Mouse (Mus musculus) gastrocnemius, adult 2 months (tissue): ENCODE measurements at regions not wholly inside any gene's neighbourhood (a gene's known extent, or its start where the extent isn't known, plus 50 kb on each side); places are given as distances from the start of the nearest gene placed in this dataset.

Experiments
- DNase-seq: peaks from one replicate; pipeline ENCODE4 v3.0.0; 2022
- H3K27ac ChIP-seq: fragments of 200-600 bp; 2 replicates; pipeline ENCODE4 v1.8.1; 2022; ENCODE audit warnings: mild to moderate bottlenecking
- H3K4me3 ChIP-seq: fragments of 200-600 bp; 2 replicates; pipeline ENCODE4 v1.8.1; 2022; ENCODE audit warnings: mild to moderate bottlenecking, moderate library complexity
- CTCF ChIP-seq: fragments of 200-600 bp; IDR thresholded peaks from 2 replicates; pipeline ENCODE4 v1.8.1; 2022; ENCODE audit warnings: antibody characterized with exemption, mild to moderate bottlenecking, moderate library complexity
- intact Hi-C: fragments of 180-260 bp; cut with DNase I; formaldehyde crosslinking; loops from one replicate; pipeline ENCODE4 v1.15.1; 2025

DNA sequence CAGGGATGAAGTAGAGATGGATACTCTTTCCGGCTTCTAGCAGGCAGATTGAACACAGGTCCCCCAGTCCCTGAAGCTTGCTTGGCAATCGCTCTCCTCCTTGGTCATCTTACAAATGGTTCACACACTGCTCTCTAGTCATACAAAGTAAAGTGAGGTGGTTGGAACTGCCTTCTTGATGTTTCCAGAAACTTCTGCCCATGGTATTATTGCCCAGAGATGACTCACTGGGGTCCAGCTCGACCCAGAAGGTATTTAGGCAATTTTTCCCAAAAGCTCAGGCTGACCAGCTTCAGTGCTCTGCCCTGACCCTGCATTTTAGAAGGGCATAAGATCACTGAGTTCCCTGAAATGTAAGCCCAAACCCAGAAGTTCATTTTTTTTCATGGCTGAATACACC, 139.2 kb upstream of the Tab2 start:
- no peak overlapping the region for H3K27ac ChIP-seq
- no peak overlapping the region for H3K4me3 ChIP-seq
- intact Hi-C loops, result no loop called here
- DNase-seq, result no peak
- no peak for TF ChIP-seq CTCF

DNA sequence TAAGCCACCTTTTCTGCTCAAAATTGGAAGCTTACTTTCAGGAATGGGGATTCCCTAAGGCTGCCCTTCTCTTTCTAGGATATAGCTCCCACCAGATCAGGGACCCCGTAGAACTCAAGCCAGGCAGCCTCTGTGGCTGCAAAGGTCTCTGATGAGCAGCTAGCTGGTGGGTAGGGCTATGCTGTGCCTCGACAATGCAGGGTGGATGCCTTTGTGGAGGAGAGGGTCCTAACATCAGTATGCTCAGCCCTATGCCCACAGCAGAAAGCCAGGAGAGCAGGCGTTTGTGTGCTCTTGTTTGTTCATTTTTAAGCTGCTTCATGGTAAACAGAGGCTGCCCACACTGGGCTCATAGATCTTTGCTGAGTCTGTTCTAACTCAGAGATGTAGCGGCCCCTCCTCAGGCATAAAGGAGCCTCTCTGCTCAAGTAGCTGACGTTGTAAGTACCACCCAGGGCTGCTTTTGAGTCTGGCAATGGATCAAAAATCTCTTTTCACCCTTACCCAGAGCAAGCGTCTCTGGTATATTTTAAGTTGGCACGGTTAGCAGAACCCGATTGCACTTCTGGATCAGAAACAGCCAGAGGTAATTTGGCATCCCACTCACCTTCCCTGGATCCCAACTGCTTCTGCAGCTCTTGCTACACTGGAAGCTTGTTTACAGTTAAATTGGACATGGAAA, 136.0 kb upstream of the Tab2 start:
- intact Hi-C loops, result no loop called here
- Histone ChIP-seq H3K27ac (no peak overlapping the region), H3K4me3 (no peak overlapping the region)
- DNase-seq, result no peak
- no peak for TF ChIP-seq CTCF

DNA sequence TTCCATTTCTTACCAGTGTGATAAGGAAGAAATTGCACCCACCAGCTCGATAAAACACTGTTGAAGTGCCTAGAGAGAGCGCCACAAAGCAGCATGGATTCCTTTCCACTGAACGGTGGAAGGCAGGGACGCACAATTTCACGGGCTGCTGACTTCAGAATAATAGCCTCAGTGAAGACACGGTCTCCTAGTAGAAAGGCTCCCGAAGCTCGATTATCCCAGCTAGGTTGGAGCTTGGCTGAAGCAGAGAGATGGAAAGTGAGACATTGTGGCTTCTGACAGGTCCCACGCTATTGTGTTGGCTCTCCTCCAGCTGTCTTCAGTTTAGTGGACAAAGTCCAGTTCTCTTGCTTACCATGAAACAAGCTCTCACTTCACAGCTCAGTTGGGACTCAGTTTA, 133.3 kb upstream of the Tab2 start:
- no peak for DNase-seq
- Histone ChIP-seq H3K27ac (no peak overlapping the region), H3K4me3 (no peak overlapping the region)
- intact Hi-C loops, result no loop called here
- no peak for TF ChIP-seq CTCF

DNA sequence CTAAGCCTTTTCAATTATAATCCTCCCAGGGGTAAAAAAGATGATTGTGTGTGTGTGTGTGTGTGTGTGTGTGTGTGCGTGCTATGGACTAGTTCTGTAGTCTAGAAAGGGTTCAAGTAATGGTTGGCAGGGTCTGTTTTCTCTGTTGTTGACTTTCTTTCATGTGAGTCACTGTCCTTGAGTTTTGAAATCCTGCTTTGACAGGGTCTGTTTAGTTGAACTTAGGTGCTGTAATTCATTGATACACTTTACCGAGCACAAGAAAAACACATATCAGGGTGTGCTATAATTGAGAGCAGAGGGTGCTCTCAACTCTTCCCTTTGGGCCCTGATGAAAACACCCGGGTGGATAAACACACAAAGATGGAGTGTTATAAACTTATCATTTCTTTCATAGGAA, 132.7 kb upstream of the Tab2 start:
- intact Hi-C loops, result no loop called here
- DNase-seq, result no peak
- no peak overlapping the region for H3K27ac ChIP-seq
- TF ChIP-seq CTCF, result no peak
- no peak overlapping the region for H3K4me3 ChIP-seq

DNA sequence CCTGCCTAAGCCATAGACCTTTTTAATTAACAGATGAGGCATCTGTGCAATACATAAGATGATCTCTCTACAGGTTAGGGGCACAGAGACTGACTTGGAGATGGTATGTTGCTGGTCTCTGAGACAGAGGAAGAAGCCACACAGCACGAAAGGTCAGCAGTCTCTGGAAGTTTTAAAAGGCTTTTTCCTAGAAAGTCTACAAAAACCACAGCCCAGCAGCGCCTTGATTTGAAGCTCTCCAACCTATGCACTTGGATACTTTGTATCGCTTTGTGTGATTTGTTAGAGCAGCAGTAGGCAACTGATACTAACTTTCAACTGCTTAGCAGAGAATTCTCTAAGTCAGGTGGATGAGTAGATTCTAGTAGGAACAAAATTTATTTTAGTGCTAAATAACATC, 132.3 kb upstream of the Tab2 start:
- H3K27ac ChIP-seq, result no peak overlapping the region

DNA sequence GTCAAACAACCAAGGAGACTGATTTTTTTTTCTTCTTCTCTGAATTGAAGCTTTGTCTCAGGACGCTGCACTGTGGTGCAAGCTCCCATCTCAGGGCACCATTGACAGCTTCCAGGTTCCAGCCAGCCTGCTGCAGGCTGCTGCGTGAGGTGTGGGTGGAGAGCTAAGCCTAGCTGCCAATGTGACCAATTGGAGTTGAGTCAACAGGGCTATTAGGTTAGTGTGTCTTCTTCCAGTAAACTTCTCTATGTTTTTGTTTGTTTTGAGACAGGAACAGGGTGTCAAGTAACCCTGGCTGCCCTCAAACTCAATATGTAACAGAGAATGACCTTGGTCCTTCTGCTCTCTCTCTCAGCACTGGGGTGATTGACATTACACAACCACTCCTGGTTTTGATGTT, 131.1 kb upstream of the Tab2 start:
- intact Hi-C loops, result no loop called here
- Histone ChIP-seq H3K4me3 (peak overlapping the region; percentile 29), H3K27ac (no peak overlapping the region)
- DNase-seq, result peak; percentile 16
- TF ChIP-seq CTCF, result no peak

More for the DNA sequence above, 132.3 kb upstream of the Tab2 start:
- no peak for DNase-seq
- TF ChIP-seq CTCF, result no peak
- intact Hi-C loops, result no loop called here
- no peak overlapping the region for H3K4me3 ChIP-seq

DNA sequence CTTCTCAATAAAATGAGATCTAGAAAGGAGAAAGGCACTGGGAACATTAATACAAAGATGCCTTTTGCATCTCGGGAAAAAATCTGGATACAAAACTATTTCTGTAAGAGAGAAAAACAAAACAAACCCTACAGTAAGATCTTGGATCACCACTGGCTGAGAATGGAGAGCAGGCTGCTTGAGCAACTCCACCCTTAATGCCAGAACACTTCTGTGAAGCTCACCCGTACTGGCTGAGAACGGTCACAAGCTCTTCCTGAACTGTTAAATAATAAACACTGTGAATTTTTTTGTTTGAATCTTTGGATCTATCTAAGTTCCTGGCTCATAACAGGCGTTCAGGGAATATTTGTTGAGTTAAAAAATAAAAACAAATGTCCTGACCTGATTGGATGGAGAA, 130.4 kb upstream of the Tab2 start:
- intact Hi-C loops, result no loop called here
- H3K27ac ChIP-seq, result no peak overlapping the region
- no peak for TF ChIP-seq CTCF
- DNase-seq, result no peak
- H3K4me3 ChIP-seq, result no peak overlapping the region

DNA sequence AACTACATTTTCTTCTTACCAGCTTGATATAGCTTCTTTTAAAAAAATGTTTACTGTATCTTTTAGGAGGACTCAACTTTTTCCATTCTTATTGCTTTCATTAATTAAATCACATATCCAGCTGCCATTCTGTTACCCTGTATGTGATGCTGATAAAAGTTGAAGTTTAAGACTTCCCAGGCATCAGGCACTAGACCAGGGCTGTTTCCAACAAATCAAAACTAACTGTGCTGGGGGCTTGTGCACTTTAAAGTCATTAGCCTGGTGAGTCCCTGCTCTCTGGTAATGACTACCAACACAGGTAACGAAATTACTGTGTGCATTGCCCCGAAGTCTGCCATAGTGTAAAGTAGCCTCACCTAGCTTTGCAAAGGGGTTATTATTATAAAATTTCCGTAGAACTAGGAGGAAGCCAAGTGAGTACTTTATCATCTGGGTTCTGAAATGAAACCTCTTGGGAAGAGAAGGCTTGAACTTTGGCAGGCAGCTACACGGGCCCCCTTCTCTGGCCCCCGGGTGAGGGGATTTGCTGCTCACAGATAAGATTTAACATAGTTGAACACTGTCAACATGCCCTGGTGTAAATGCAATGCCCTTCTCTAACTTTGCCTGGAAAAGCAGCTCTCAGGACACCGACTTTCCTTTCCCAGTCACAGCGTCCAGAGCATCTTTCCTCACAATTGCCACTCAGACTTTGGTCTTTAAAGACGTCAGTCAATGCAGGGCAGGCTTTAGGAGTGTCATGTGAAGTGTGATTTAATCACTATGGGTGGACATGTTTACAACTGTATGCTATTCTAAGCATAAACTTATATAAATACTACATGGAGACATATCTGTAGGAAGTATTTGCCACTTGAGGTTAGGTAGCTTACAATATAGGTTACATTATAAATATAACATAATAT, 122.1 kb upstream of the Tab2 start:
- no peak for DNase-seq
- no peak overlapping the region for H3K27ac ChIP-seq
- intact Hi-C loops, result no loop called here
- H3K4me3 ChIP-seq, result no peak overlapping the region
- no peak for TF ChIP-seq CTCF

DNA sequence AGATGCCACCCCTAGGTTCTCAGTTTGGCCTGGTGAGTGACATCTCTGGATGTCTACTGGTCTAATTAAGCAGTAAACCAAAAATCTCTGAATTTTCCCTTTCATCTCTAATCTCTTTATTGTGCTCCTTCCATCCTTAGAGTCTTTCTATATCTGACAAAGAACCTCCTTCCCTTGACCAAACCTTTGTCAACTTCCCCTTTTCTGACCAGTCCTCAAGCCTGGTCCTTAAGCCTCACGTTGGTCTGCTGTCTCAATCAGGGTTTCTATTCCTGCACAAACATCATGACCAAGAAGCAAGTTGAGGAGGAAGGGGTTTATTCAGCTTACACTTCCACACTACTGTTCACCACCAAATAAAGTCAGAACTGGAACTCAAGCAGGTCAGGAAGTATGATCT, 116.4 kb upstream of the Tab2 start:
- DNase-seq, result no peak
- no peak for TF ChIP-seq CTCF
- H3K27ac ChIP-seq, result no peak overlapping the region
- intact Hi-C loops, result no loop called here
- H3K4me3 ChIP-seq, result no peak overlapping the region

DNA sequence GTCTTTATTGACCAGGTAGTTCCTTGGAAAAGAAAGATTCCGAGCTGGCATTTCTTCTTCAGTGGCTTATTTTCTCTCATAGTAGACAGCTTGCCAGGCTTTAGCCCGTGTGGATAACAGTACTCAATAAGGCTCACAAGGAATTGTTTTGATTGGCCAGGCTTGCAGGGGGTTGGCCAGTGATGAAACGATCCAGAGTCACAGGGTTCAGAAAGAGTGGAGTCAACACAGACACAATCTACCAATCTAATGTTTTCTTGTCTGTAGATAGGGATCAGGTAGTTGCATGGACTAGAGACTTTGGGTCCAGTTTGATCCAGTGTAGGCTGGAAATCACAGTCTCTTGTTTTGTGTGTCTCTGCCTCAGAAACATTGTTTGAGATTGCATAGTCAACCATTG, 115.8 kb upstream of the Tab2 start:
- H3K27ac ChIP-seq, result no peak overlapping the region
- no peak for DNase-seq
- TF ChIP-seq CTCF, result no peak
- no peak overlapping the region for H3K4me3 ChIP-seq
- intact Hi-C loops, result no loop called here

DNA sequence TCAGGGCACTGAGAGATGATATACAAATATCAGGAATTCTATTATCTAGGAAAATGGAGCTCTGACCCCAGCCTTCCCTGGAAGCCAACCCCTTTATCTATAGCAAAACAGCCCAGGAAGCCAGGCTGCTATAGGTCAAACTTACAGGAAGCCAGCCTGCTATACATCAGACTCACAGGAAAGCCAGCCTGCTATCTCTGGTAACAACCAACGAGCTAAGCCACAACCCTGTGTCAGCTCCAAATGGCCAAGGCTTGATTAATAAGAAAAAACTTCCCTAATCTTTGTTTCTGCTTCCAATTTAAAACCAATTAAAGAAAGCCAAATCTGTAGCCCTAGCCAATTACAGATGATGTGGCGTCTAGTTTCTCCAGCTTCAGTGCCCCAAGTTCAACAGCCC, 114.4 kb upstream of the Tab2 start:
- no peak overlapping the region for H3K4me3 ChIP-seq
- intact Hi-C loops, result no loop called here
- TF ChIP-seq CTCF, result no peak
- DNase-seq, result no peak
- H3K27ac ChIP-seq, result no peak overlapping the region

DNA sequence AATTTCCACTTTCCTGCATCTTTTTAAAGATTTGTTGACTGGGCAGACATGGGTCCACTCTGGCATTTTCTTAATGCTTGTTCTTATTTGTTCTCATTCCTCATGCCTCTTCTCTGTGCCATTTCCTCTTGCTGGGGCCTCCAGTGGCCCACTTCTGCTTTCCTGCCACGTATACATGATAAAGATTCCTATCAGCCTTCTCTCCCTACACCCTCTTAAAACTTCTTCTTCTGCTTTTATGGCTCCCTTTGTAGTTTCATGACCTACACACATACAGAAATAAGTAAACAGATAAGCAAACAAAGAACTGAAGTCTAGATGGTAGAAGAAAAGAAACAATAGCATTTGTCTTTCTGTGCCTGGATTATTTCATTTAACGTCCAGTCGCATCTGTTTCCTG, 110.9 kb upstream of the Tab2 start:
- no peak for DNase-seq
- Histone ChIP-seq H3K27ac (no peak overlapping the region), H3K4me3 (no peak overlapping the region)
- no peak for TF ChIP-seq CTCF
- intact Hi-C loops, result no loop called here

DNA sequence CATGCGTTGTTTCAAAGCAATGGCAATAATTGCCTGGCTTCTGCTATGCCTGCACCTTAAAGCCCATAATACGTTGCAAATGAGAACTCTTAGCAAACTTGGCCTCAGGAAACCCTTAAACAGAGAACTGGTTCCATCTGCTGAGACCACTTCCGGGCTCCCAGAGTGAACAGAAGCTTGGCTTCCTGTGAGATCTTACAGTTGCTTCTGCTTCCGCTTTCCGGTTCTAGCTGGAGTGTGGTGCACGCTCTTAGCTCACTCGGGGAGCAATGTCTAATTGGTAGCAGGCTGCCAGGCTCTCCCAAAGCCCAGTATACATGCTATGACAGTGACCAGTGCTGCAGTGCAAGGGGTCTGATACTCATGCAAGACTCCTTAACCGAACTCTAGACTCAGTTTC, 109.7 kb upstream of the Tab2 start:
- intact Hi-C loops, result no loop called here
- Histone ChIP-seq H3K4me3 (no peak overlapping the region), H3K27ac (no peak overlapping the region)
- TF ChIP-seq CTCF, result no peak
- no peak for DNase-seq

DNA sequence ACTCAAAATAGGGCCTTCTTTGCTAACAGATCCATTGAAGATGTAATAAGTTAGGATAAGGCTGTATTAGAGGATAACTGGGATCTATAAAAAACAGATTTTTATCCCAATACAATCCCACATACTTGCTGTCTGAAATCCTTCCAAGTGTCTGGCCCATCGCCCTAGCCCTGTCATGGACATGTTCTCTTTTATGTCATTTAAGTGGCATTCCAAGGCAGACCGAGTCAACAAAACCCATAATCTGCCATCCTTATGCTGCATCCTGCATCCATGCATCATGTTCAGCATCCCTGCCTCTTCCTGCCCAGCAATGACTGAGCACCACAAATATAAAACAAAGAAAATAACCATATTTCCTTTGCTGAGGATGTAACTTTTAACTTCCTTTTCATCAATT, 108.3 kb upstream of the Tab2 start:
- no peak for DNase-seq
- Histone ChIP-seq H3K4me3 (no peak overlapping the region), H3K27ac (no peak overlapping the region)
- intact Hi-C loops, result no loop called here
- TF ChIP-seq CTCF, result no peak
